Mouse (Mus musculus) limb, embryonic 11.5 days (tissue): ENCODE measurements around the gene Mvp. TPM values are rescaled to one million over a fixed set of nuclear protein-coding genes. Genes with fewer than 3 reads are reported as not detected.
A peak's percentile ranks its signal among the peaks of the same experiment; 100 is the strongest.

ENCODE experiments used
- ATAC-seq: fragments of 200-750 bp; cut with Nextera tagmentation; 2 replicates; pipeline ENCODE4 v1.8.0; 2017; ENCODE audit warnings: low read depth; ENCODE audit not compliant: insufficient number of reproducible peaks, low FRiP score, low TSS enrichment
- DNase-seq: peaks from one replicate; pipeline ENCODE4 v3.0.0-alpha.2; 2015; ENCODE audit warnings: low spot score
- H3K27ac ChIP-seq: fragments of 300-500 bp; sonication (generic); replicated peaks from 2 replicates; pipeline ENCODE4 v1.5.1; 2014; ENCODE audit warnings: low read depth, mild to moderate bottlenecking, low read length
- H3K27me3 ChIP-seq: fragments of 300-500 bp; sonication (generic); 2 replicates; pipeline ENCODE4 v1.6.1; 2014; ENCODE audit warnings: mild to moderate bottlenecking, low read length, mixed read lengths; ENCODE audit not compliant: control insufficient read depth, insufficient read depth
- H3K36me3 ChIP-seq: fragments of 300-500 bp; sonication (generic); 2 replicates; pipeline ENCODE4 v1.6.1; 2014; ENCODE audit warnings: mild to moderate bottlenecking, low read length, moderate library complexity, mixed read lengths; ENCODE audit not compliant: control insufficient read depth, insufficient read depth
- H3K4me1 ChIP-seq: fragments of 300-500 bp; sonication (generic); 2 replicates; pipeline ENCODE4 v1.6.1; 2014; ENCODE audit warnings: low read length, mixed read lengths; ENCODE audit not compliant: control insufficient read depth, insufficient read depth
- H3K4me2 ChIP-seq: fragments of 300-500 bp; sonication (generic); 2 replicates; pipeline ENCODE4 v1.6.1; 2014; ENCODE audit warnings: low read depth, mild to moderate bottlenecking, moderate library complexity; ENCODE audit not compliant: severe bottlenecking
- H3K4me3 ChIP-seq: fragments of 300-500 bp; sonication (generic); 2 replicates; pipeline ENCODE4 v1.5.1; 2014; ENCODE audit warnings: low read depth, low read length
- H3K9ac ChIP-seq: fragments of 300-500 bp; sonication (generic); 2 replicates; pipeline ENCODE4 v1.6.1; 2014; ENCODE audit warnings: mild to moderate bottlenecking, low read length
- H3K9me3 ChIP-seq: fragments of 300-500 bp; sonication (generic); 2 replicates; pipeline ENCODE4 v1.6.1; 2016; ENCODE audit warnings: low read length; ENCODE audit not compliant: control insufficient read depth
- WGBS: fragments of 180-500 bp; shearing (Covaris S2); extraction: QIAGEN DNeasy Blood & Tissue Kit; methylation state at CpG from one replicate; pipeline ENCODE4 v1.1.7; 2014; 5-methylcytosine and 5-hydroxymethylcytosine counted together
- polyA plus RNA-seq: library from polyadenylated mRNA; unstranded; fragments of >200 nt; fragmentation: Nextera tagmentation; extraction: Ambion mirVana; gene quantifications from 2 replicates; pipeline ENCODE4 v1.2.1, GENCODE M21; 2014

The Mvp gene
- polyA plus RNA-seq, 1 experiment from 2014 or later = 2.3 TPM

GRCm38 (mm10) chr7:127016486-127016938 lies 2.1 kb upstream of the Mvp start:
- ATAC-seq (peak; percentile 37; the same call in 1 of the 2 replicates), DNase-seq (no peak)
- no peaks in the 10 kb centered on the region for H3K9me3 ChIP-seq
- H3K4me2 ChIP-seq = peak overlapping the region; percentile 82
- peak overlapping the region; percentile 64 for H3K4me3 ChIP-seq
- H3K4me1 ChIP-seq = peaks cover 35% of the 10 kb centered on the region
- H3K9ac ChIP-seq = peak overlapping the region; percentile 86
- WGBS = under 1% methylated on average over 22 of the region's 22 CpGs
- peaks cover 4% of the 10 kb centered on the region; the same call in 1 of the 2 replicates for H3K36me3 ChIP-seq
- H3K27me3 ChIP-seq = no peaks in the 10 kb centered on the region
- peak overlapping the region; percentile 85 for H3K27ac ChIP-seq

GRCm38 (mm10) chr7:127016481-127016485 lies 1.9 kb upstream of the Mvp start, which contains the start of gene Pagr1b:
Pagr1b (minus strand) TSS chr7:127016484.
- DNase-seq (no peak), ATAC-seq (no peak)
- Histone ChIP-seq H3K27me3 (no peaks in the 10 kb centered on the region), H3K36me3 (peaks cover 4% of the 10 kb centered on the region; the same call in 1 of the 2 replicates), H3K9me3 (no peaks in the 10 kb centered on the region), H3K4me2 (peak within 1 kb of the TSS; percentile 82), H3K4me3 (peak within 1 kb of the TSS; percentile 64), H3K4me1 (peaks cover 34% of the 10 kb centered on the region), H3K27ac (peak within 1 kb of the TSS; percentile 85), H3K9ac (peak within 1 kb of the TSS; percentile 86)

DNA sequence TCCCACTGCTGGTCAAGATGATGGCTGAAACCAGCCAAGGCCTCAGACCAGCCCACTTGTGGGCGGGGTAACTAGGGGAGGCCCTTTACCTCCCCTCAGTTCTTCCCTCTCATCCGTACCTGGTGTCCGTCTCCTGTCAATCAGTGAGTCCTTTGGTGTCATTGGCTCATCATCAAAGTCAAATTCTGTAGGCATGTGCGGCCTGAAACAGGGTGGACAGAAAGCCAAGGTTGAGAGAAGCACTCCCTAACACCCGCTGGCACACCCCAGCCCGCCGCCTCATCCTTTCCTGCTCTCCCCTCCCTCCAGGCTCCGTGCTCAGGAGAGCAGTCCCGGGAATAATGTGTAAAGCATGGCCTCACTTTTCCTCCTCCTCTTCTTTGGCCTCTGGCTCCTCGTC lies 1.7 kb upstream of the Mvp start:
- 2% methylated on average over 10 of the region's 10 CpGs for WGBS
- ATAC-seq = no peak; the same call in 1 of the 2 replicates
- Histone ChIP-seq H3K4me2 (peak overlapping the region; percentile 82), H3K4me3 (peak overlapping the region; percentile 64), H3K9me3 (no peaks in the 10 kb centered on the region), H3K27me3 (no peaks in the 10 kb centered on the region), H3K27ac (peak overlapping the region; percentile 85), H3K9ac (peak overlapping the region; percentile 86), H3K36me3 (peaks cover 4% of the 10 kb centered on the region; the same call in 1 of the 2 replicates), H3K4me1 (peaks cover 32% of the 10 kb centered on the region)
- DNase-seq = no peak

DNA sequence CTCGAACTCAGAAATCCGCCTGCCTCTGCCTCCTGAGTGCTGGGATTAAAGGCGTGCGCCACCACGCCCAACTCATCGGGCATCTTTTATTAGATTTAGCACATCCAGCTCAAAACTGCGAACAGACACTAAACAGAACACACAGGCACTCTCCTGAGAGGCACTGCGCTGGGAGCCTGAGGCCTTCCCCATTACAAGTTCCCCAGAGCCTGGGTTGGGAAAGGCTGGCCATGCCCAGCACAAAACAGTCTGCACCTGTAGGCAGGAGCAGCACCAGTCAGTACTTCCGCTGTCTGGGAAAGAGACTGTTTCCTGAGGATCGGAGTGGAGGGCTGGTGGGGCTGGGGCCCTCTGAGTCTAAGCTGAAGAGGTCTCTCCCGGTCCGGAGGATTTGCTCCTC lies 572 bp upstream of the Mvp start:
- DNase-seq (no peak), ATAC-seq (no peak)
- Histone ChIP-seq H3K27ac (no peak overlapping the region), H3K4me3 (no peak overlapping the region), H3K4me2 (peak overlapping the region; percentile 82), H3K4me1 (peaks cover 23% of the 10 kb centered on the region), H3K9me3 (no peaks in the 10 kb centered on the region), H3K9ac (no peak overlapping the region), H3K27me3 (no peaks in the 10 kb centered on the region), H3K36me3 (peaks cover 4% of the 10 kb centered on the region; the same call in 1 of the 2 replicates)
- 94% methylated on average over 12 of the region's 12 CpGs for WGBS

DNA sequence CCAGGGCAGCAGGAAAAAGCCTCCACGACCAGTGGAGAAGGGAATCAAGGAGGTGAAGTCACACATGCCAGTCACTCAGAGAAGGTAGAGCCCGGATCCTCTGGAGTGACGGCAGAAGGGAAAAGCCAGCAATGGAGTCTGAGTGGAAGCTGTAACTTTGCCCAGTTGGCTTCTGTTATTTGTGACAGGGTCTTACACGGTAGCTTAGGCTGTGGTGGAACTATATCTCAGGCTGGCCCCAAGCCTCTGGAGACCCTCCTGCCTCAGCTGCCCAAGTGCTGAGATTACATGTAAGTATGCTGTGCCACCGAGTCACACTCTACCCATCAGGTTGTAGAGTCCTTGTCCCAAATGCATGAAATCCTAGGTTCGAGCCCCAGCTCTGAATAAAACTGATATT lies 1.0 kb downstream of the Mvp start:
- Histone ChIP-seq H3K4me1 (peaks cover 16% of the 10 kb centered on the region; the same call in 1 of the 2 replicates), H3K9me3 (no peaks in the 10 kb centered on the region), H3K4me2 (no peak overlapping the region), H3K36me3 (peaks cover 4% of the 10 kb centered on the region; the same call in 1 of the 2 replicates), H3K27me3 (no peaks in the 10 kb centered on the region), H3K4me3 (no peak overlapping the region), H3K27ac (no peak overlapping the region), H3K9ac (no peak overlapping the region)
- DNase-seq (no peak), ATAC-seq (no peak)
- 93% methylated on average over 6 of the region's 6 CpGs for WGBS

DNA sequence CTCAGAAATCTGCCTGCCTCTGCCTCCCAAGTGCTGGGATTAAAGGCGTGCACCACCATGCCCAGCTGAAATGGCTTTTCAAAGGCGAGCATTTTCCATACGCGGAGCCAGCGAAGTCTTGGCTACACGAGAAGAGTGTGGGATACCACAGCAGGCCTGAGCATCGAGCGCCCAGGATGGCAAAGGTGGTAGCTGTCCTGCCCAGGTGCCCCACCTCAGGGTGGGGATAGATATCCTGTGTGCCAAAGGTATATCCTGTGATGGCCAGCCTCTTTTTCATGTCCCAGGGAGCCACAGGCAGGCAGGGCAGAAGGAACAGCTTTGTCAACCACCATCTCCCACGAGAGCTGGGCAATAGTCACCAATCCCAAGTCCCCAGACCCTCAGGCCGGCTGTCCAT lies 1.6 kb downstream of the Mvp start:
- no peak for ATAC-seq
- peaks cover 4% of the 10 kb centered on the region; the same call in 1 of the 2 replicates for H3K36me3 ChIP-seq
- WGBS = 93% methylated on average over 10 of the region's 10 CpGs

GRCm38 (mm10) chr7:127012374-127012773 lies 2.0 kb downstream of the Mvp start:
- Histone ChIP-seq H3K4me2 (no peak overlapping the region), H3K36me3 (peaks cover 4% of the 10 kb centered on the region; the same call in 1 of the 2 replicates), H3K27ac (no peak overlapping the region), H3K4me3 (no peak overlapping the region), H3K4me1 (peaks cover 16% of the 10 kb centered on the region; the same call in 1 of the 2 replicates), H3K9ac (no peak overlapping the region), H3K9me3 (no peaks in the 10 kb centered on the region), H3K27me3 (no peaks in the 10 kb centered on the region)
- no peak for DNase-seq
- no peak for ATAC-seq
- 90% methylated on average over 6 of the region's 6 CpGs for WGBS

More for the DNA sequence above, 1.6 kb downstream of the Mvp start:
- Histone ChIP-seq H3K27me3 (no peaks in the 10 kb centered on the region), H3K4me1 (peaks cover 16% of the 10 kb centered on the region; the same call in 1 of the 2 replicates), H3K27ac (no peak overlapping the region), H3K9me3 (no peaks in the 10 kb centered on the region), H3K4me3 (no peak overlapping the region), H3K9ac (no peak overlapping the region), H3K4me2 (no peak overlapping the region)
- DNase-seq = no peak

GRCm38 (mm10) chr7:127011717-127012116 lies 2.7 kb downstream of the Mvp start:
- H3K9me3 ChIP-seq = no peaks in the 10 kb centered on the region
- WGBS = 83% methylated on average over 2 of the region's 2 CpGs
- H3K4me2 ChIP-seq = no peak overlapping the region
- no peaks in the 10 kb centered on the region for H3K27me3 ChIP-seq
- peaks cover 16% of the 10 kb centered on the region; the same call in 1 of the 2 replicates for H3K4me1 ChIP-seq
- H3K27ac ChIP-seq = no peak overlapping the region
- no peak overlapping the region for H3K9ac ChIP-seq
- DNase-seq (no peak), ATAC-seq (no peak)
- H3K36me3 ChIP-seq = peaks cover 4% of the 10 kb centered on the region; the same call in 1 of the 2 replicates
- H3K4me3 ChIP-seq = no peak overlapping the region

DNA sequence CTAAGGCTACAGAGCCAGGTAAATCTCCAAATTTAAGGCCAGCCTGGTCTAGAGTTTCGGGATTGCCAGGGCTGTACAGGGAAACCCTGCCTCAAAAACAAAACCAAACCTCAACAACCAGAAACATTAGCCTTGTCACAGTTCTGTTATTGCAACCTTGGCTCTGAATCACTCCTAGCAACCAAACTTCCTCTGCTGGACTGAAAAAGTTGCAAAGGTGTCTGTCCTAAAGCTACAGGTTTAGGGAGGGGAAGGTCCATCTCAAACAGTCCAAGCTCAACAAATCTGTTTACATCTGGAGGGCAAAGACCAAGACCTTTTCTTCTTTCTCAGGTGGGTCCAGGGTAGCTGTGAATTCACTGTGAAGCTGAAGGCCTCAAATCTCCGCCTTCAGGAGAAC lies 3.4 kb downstream of the Mvp start:
- Histone ChIP-seq H3K4me3 (no peak overlapping the region), H3K9me3 (no peaks in the 10 kb centered on the region), H3K36me3 (peaks cover 4% of the 10 kb centered on the region; the same call in 1 of the 2 replicates), H3K27ac (no peak overlapping the region), H3K27me3 (no peaks in the 10 kb centered on the region), H3K4me2 (no peak overlapping the region), H3K4me1 (peaks cover 16% of the 10 kb centered on the region; the same call in 1 of the 2 replicates), H3K9ac (no peak overlapping the region)
- ATAC-seq (no peak), DNase-seq (no peak)
- 96% methylated on average over 2 of the region's 2 CpGs for WGBS
